12 mouse cellular contexts compared by ENCODE assay signal in genomic region chr6:86638434-86638833, GRCm38 (mm10). TPM values are rescaled to one million over a fixed set of nuclear protein-coding genes. Genes with fewer than 3 reads are reported as not detected.
DNase-seq lines count a peak whose midpoint lies in the region; ATAC-seq and TF ChIP-seq lines count a peak whose summit lies in the region.
"Had no signal": no experiment of that assay in that cellular context is flagged by ENCODE, and none has a peak within 500 bp of the region (broad histone marks: within the 10 kb centered on the region; RNA-seq: fewer than 3 reads in every experiment).

No protein-coding gene starts in this region.

- no peaks in the 10 kb centered on the region for H3K9me3 ChIP-seq in forebrain, postnatal 0 days (ENCODE audit: low read length)
- H3K9me3 ChIP-seq in forebrain, embryonic 10.5 days = no peaks in the 10 kb centered on the region
- H3K9me3 ChIP-seq in lung, embryonic 14.5 days (ENCODE audit: low read depth, low read length) = no peaks in the 10 kb centered on the region
- no peaks in the 10 kb centered on the region for H3K9me3 ChIP-seq in liver, embryonic 16.5 days (replicated peaks; ENCODE audit: control insufficient read depth, low read length)

- H3K4me3 ChIP-seq in forebrain, postnatal 0 days (ENCODE audit: low read depth, low read length) = no peak overlapping the region
- H3K4me3 ChIP-seq in forebrain, embryonic 10.5 days = no peak overlapping the region
- no peak overlapping the region for H3K4me3 ChIP-seq in lung, embryonic 14.5 days (ENCODE audit: low read depth, low read length)
- no peak overlapping the region for H3K4me3 ChIP-seq in liver, embryonic 16.5 days (ENCODE audit: low read depth, low read length)

- peak; percentile 60 for TF ChIP-seq CTCF in forebrain, postnatal 0 days (IDR thresholded peaks at IDR 0.05; ENCODE audit: low read depth)
- peak; percentile 62 for TF ChIP-seq CTCF in lung, embryonic 14.5 days (IDR thresholded peaks at IDR 0.05; ENCODE audit: low read depth)

- H3K9ac ChIP-seq in forebrain, postnatal 0 days = no peak overlapping the region
- no peak overlapping the region for H3K9ac ChIP-seq in lung, embryonic 14.5 days
- peak overlapping the region; percentile 44 for H3K9ac ChIP-seq in liver, embryonic 16.5 days (ENCODE audit: low read depth, low read length)

- H3K4me1 ChIP-seq in forebrain, postnatal 0 days (ENCODE audit: insufficient read depth) = no peaks in the 10 kb centered on the region
- H3K4me1 ChIP-seq in forebrain, embryonic 10.5 days = no peaks in the 10 kb centered on the region
- H3K4me1 ChIP-seq in lung, embryonic 14.5 days (ENCODE audit: insufficient read depth) = no peaks in the 10 kb centered on the region
- H3K4me1 ChIP-seq in liver, embryonic 16.5 days (ENCODE audit: control insufficient read depth, low read depth, low read length) = peaks cover 60% of the 10 kb centered on the region

- ATAC-seq in forebrain, postnatal 0 days = peak; percentile 54; the same call in 1 of the 2 replicates
- no peak; the same call in 1 of the 2 replicates for ATAC-seq in lung, embryonic 14.5 days (ENCODE audit: insufficient read depth)
- no peak for ATAC-seq in liver, embryonic 16.5 days (ENCODE audit: low read depth)

- 13% methylated on average over 2 of the region's 2 CpGs for WGBS in forebrain, postnatal 0 days
- WGBS in forebrain, embryonic 10.5 days = 34% methylated on average over 2 of the region's 2 CpGs
- WGBS in lung, embryonic 14.5 days = 17% methylated on average over 2 of the region's 2 CpGs
- 44% methylated on average over 2 of the region's 2 CpGs for WGBS in liver, embryonic 16.5 days (ENCODE audit: insufficient replicate concordance)

- no peak overlapping the region for H3K4me2 ChIP-seq in forebrain, postnatal 0 days (ENCODE audit: low read depth)
- no peak overlapping the region for H3K4me2 ChIP-seq in lung, embryonic 14.5 days
- H3K4me2 ChIP-seq in liver, embryonic 16.5 days (ENCODE audit: low read depth, low read length) = peak overlapping the region; percentile 21; the same call in 1 of the 2 replicates

- H3K36me3 ChIP-seq in forebrain, postnatal 0 days (ENCODE audit: insufficient read depth) = no peaks in the 10 kb centered on the region
- no peaks in the 10 kb centered on the region for H3K36me3 ChIP-seq in forebrain, embryonic 10.5 days (replicated peaks)
- no peaks in the 10 kb centered on the region for H3K36me3 ChIP-seq in lung, embryonic 14.5 days (ENCODE audit: insufficient read depth)
- no peaks in the 10 kb centered on the region for H3K36me3 ChIP-seq in liver, embryonic 16.5 days (ENCODE audit: control insufficient read depth, insufficient read depth)

- DNase-seq in forebrain, postnatal 0 days = no peak
- no peak for DNase-seq in forebrain, embryonic 10.5 days (ENCODE audit: extremely low spot score, low spot score)
- DNase-seq in lung, embryonic 14.5 days = peak; percentile 41
- no peak for DNase-seq in lung, postnatal 4 days
- DNase-seq in brain, adult 2 months (ENCODE audit: low read depth, low spot score) = peak; percentile 40
- no peak for DNase-seq in adrenal gland, postnatal 14 days
- DNase-seq in gastrocnemius, postnatal 25 days = no peak
- DNase-seq: adrenal gland, postnatal 36 days; kidney, postnatal 4 days had no signal

- H3K27me3 ChIP-seq in forebrain, postnatal 0 days (ENCODE audit: insufficient read depth, low read length) = no peaks in the 10 kb centered on the region
- H3K27me3 ChIP-seq in forebrain, embryonic 10.5 days (ENCODE audit: poor library complexity, severe bottlenecking) = no peaks in the 10 kb centered on the region
- H3K27me3 ChIP-seq in lung, embryonic 14.5 days (ENCODE audit: insufficient read depth, low read length) = no peaks in the 10 kb centered on the region
- H3K27me3 ChIP-seq in liver, embryonic 16.5 days (ENCODE audit: control insufficient read depth, insufficient read depth, low read depth, low read length) = no peaks in the 10 kb centered on the region

- no peak overlapping the region for H3K27ac ChIP-seq in forebrain, postnatal 0 days (ENCODE audit: low read depth, low read length)
- H3K27ac ChIP-seq in forebrain, embryonic 10.5 days = no peak overlapping the region
- H3K27ac ChIP-seq in lung, embryonic 14.5 days (ENCODE audit: low read depth) = no peak overlapping the region
- peak overlapping the region; percentile 99 for H3K27ac ChIP-seq in liver, embryonic 16.5 days (ENCODE audit: low read length)

RNA-seq across cellular contexts. Expression of gene Asprv1, which starts 10.5 kb away (rescaled TPM):
- 1.8 and 3.2 TPM in 2 replicates for total RNA-seq in forebrain, postnatal 0 days (2014; rRNA removed)
- polyA plus RNA-seq in forebrain, postnatal 0 days (2015; fragmentation: Nextera tagmentation; extraction: Ambion mirVana) = 1.6 TPM in 2 replicates
- polyA plus RNA-seq in forebrain, embryonic 10.5 days (2016; fragmentation: Nextera tagmentation; extraction: Ambion mirVana) = 0.16 and 0.32 TPM in 2 replicates
- 0.42 and 0.60 TPM in 2 replicates for polyA plus RNA-seq in lung, embryonic 14.5 days (2014; fragmentation: Nextera tagmentation; extraction: Ambion mirVana)
- 2.3 and 2.9 TPM in 2 replicates for polyA plus RNA-seq in liver, embryonic 16.5 days (2015; fragmentation: Nextera tagmentation; extraction: Ambion mirVana)
- 0.41 TPM in 1 of 2 replicates, not detected in the other for total RNA-seq in adrenal gland, postnatal 14 days (2021)
- total RNA-seq in gastrocnemius, postnatal 25 days (2021) = not detected
- total RNA-seq: megakaryocyte-erythroid progenitor cell, adult 5-6 weeks had no signal
- polyA plus RNA-seq: heart, embryonic 14.5 days had no signal

RNA-seq across cellular contexts. Expression of gene Mxd1, which starts 30.5 kb away (rescaled TPM):
- 10.7 and 13.8 TPM in 2 replicates for total RNA-seq in forebrain, postnatal 0 days (2014; rRNA removed)
- polyA plus RNA-seq in forebrain, postnatal 0 days (2015; fragmentation: Nextera tagmentation; extraction: Ambion mirVana) = 6.9 and 10.0 TPM in 2 replicates
- 8.2 and 8.3 TPM in 2 replicates for polyA plus RNA-seq in forebrain, embryonic 10.5 days (2016; fragmentation: Nextera tagmentation; extraction: Ambion mirVana)
- 11.2 and 11.3 TPM in 2 replicates for polyA plus RNA-seq in lung, embryonic 14.5 days (2014; fragmentation: Nextera tagmentation; extraction: Ambion mirVana)
- polyA plus RNA-seq in liver, embryonic 16.5 days (2015; fragmentation: Nextera tagmentation; extraction: Ambion mirVana) = 51.6 and 53.8 TPM in 2 replicates
- 11.0 and 12.3 TPM in 2 replicates for total RNA-seq in adrenal gland, postnatal 14 days (2021)
- 1 to 10 TPM; 2.7 to 3.0 TPM for total RNA-seq in gastrocnemius, postnatal 25 days (2021)

RNA-seq across cellular contexts. Expression of gene Snrnp27, which starts 45.9 kb away (rescaled TPM):
- 62.6 and 77.1 TPM in 2 replicates for total RNA-seq in forebrain, postnatal 0 days (2014; rRNA removed)
- 112 and 129 TPM in 2 replicates for polyA plus RNA-seq in forebrain, postnatal 0 days (2015; fragmentation: Nextera tagmentation; extraction: Ambion mirVana)
- polyA plus RNA-seq in forebrain, embryonic 10.5 days (2016; fragmentation: Nextera tagmentation; extraction: Ambion mirVana) = 125 and 136 TPM in 2 replicates
- 108 and 112 TPM in 2 replicates for polyA plus RNA-seq in lung, embryonic 14.5 days (2014; fragmentation: Nextera tagmentation; extraction: Ambion mirVana)
- polyA plus RNA-seq in liver, embryonic 16.5 days (2015; fragmentation: Nextera tagmentation; extraction: Ambion mirVana) = 35.6 and 47.6 TPM in 2 replicates
- 65.4 and 68.1 TPM in 2 replicates for total RNA-seq in adrenal gland, postnatal 14 days (2021)
- 10 to 100 TPM; 73.4 to 74.7 TPM for total RNA-seq in gastrocnemius, postnatal 25 days (2021)

Comparison
In these comparisons a context has a peak if more than half of its experiments do, and no peak if none do; other contexts are left out.
1. DNase-seq: peak in lung, embryonic 14.5 days (single experiment) and brain, adult 2 months (single experiment); none in forebrain, postnatal 0 days (single experiment), forebrain, embryonic 10.5 days (single experiment), lung, postnatal 4 days (0 of 2), adrenal gland, postnatal 14 days (single experiment) and gastrocnemius, postnatal 25 days (single experiment).